Mouse (Mus musculus) heart, adult 2 months (tissue): ENCODE results near the gene Ip6k2.

Source experiments
- CTCF ChIP-seq: fragments of 200-600 bp; IDR thresholded peaks from 2 replicates; pipeline ENCODE4 v1.8.1; 2022; ENCODE audit warnings: antibody characterized with exemption, mild to moderate bottlenecking, moderate library complexity
- POLR2A ChIP-seq: fragments of 200-500 bp; IDR thresholded peaks from 2 replicates; pipeline ENCODE4 v1.6.1; 2011; ENCODE audit warnings: mild to moderate bottlenecking, low read depth, low read length, control low read depth; ENCODE audit not compliant: insufficient read depth

DNA sequence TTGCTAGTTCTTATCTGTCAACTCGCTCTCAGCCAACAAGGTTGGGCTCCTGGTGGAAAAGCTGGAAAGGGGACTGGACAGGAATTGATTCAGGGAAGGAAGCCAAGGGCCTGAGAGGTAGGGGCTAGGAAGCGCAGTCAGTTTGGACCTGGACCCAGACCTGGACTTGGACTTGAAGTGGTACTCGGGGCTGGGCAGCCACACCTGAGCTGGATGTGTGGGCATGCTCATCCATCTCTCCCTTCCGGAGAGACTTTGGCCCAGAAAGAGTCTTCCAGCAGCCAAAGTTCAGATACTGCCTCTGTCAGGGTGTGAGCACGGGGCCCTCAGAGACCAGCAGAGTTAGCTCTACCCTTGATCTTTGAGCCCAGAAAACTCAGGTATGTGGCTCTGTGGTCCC, 71.7 kb downstream of the Ip6k2 start:
- TF ChIP-seq POLR2A, result no peak
- TF ChIP-seq CTCF, result no peak; the same call in 1 of the 2 replicates
